Mouse (Mus musculus): ENCODE measurements at regions not wholly inside any gene's neighbourhood (a gene's known extent, or its start where the extent isn't known, plus 50 kb on each side); places are given as distances from the start of the nearest gene placed in this dataset.

DNA sequence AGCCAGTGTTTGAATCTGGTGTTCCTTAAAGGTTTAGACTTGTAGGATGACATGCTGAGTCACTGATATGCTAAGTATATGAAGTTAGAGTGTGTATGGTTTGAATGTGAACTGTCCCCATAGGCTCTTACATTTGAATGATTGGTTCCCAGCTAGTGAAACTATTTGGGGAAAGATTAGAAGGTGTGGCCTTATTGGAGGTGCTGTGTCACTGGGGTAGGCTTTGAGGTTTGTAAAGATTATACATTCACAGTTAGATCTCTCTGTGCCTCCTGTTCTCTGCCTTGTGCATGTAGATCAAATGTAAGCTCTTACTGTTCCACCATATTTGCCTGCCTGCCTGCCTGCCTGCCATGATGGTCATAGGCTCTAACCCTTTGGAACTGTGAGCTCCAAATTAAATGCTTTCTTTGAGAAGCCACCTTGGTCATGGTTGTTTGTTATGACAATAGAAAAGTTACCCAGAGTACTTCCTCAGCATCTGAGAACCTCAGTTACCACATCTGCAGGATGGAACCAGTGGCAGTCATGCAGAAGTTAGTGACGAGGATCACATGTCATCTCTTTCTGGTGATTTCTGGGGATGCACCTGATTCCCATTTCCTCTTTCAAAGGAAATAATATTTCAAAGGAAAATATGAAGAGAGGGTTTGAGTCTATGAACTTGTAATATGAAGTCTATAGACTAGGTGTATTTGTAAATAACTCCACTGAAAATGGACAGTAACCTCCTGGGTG, 94.7 kb upstream of the Trib2 start:
- TF ChIP-seq CTCF (conservative IDR thresholded peaks at IDR 0.05; ENCODE audit: low read length) (no peak), NANOG (IDR thresholded peaks at IDR 0.05; ENCODE audit: borderline replicate concordance, low read length) (no peak)
